Mouse (Mus musculus) kidney, adult 2 months (tissue): ENCODE measurements at regions not wholly inside any gene's neighbourhood (a gene's known extent, or its start where the extent isn't known, plus 50 kb on each side); places are given as distances from the start of the nearest gene placed in this dataset.
"Not testable (repeated sequence)": the region's sequence is repeated elsewhere in the genome, so short reads cannot be mapped to it uniquely, and the experiment has no call there.

ENCODE experiments used
- DNase-seq: peaks from one replicate; pipeline ENCODE4 v3.0.0; 2021
- H3K27ac ChIP-seq: fragments of 200-500 bp; 2 replicates; pipeline ENCODE4 v1.5.1; 2012; ENCODE audit warnings: low read depth, low read length, control low read depth, inconsistent platforms; ENCODE audit not compliant: insufficient read depth
- H3K27me3 ChIP-seq: fragments of 200-500 bp; replicated peaks from 2 replicates; pipeline ENCODE4 v1.6.1; 2012; ENCODE audit warnings: mild to moderate bottlenecking, moderate library complexity, low read length, inconsistent platforms; ENCODE audit not compliant: control insufficient read depth, insufficient read depth
- H3K36me3 ChIP-seq: fragments of 200-500 bp; 2 replicates; pipeline ENCODE4 v1.6.1; 2012; ENCODE audit warnings: mild to moderate bottlenecking, moderate library complexity, low read length, inconsistent platforms; ENCODE audit not compliant: control insufficient read depth, insufficient read depth
- H3K4me1 ChIP-seq: fragments of 200-500 bp; 2 replicates; pipeline ENCODE4 v1.6.1; 2011; ENCODE audit warnings: low read length; ENCODE audit not compliant: control insufficient read depth, insufficient read depth
- H3K4me3 ChIP-seq: fragments of 200-500 bp; 2 replicates; pipeline ENCODE4 v1.5.1; 2011; ENCODE audit warnings: mild to moderate bottlenecking, low read depth, low read length, control low read depth; ENCODE audit not compliant: insufficient read depth
- CTCF ChIP-seq: fragments of 200-500 bp; conservative IDR thresholded peaks from 2 replicates; pipeline ENCODE4 v1.5.1; 2011; ENCODE audit warnings: low read depth, mild to moderate bottlenecking, control low read depth, low read length, moderate library complexity, mixed read lengths; ENCODE audit not compliant: insufficient read depth, insufficient read length
- POLR2A ChIP-seq: fragments of 200-500 bp; IDR thresholded peaks from one replicate; pipeline ENCODE4 v1.6.1; 2011; ENCODE audit warnings: low read depth, low read length, control low read depth
- WGBS: fragments of 180-500 bp; shearing (Covaris S2); methylation state at CpG from one replicate; pipeline ENCODE4 v1.1.7; 2018; 5-methylcytosine and 5-hydroxymethylcytosine counted together

GRCm38 (mm10) chr12:92887747-92888146 is 1038.8 kb upstream of the Sel1l start:
- Histone ChIP-seq H3K4me1 (no peaks in the 10 kb centered on the region), H3K4me3 (no peak overlapping the region), H3K36me3 (no peaks in the 10 kb centered on the region), H3K27me3 (no peaks in the 10 kb centered on the region), H3K27ac (no peak overlapping the region)
- WGBS: 88% methylated on average over 3 of the region's 3 CpGs
- no peak for DNase-seq
- no peak for TF ChIP-seq CTCF
- no peak for TF ChIP-seq POLR2A

GRCm38 (mm10) chr12:92886394-92887075 is 1037.6 kb upstream of the Sel1l start:
- 94% methylated on average over 20 of the region's 20 CpGs for WGBS
- not testable (repeated sequence) for H3K27ac ChIP-seq

DNA sequence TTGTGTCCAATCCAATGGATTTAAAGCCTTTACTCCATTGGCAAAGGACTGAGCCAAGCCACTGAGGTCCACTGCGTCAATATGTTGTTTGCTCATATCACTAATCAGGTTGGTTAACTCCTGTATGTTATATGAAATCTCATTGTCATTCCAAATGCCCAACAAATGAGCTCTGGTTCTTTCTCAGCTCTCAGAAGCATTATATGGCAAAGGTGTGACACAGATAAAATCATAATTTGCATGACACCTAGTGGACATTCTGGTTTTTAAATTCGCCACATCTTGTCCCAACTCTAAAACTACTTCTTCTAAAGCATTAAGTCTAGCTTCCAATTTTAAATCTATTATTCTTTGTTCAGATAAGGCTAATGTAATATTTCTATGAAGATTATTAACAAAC is 1035.1 kb upstream of the Sel1l start:
- not testable (repeated sequence) for H3K4me3 ChIP-seq, DNase-seq

More at GRCm38 (mm10) chr12:92886394-92887075, 1037.6 kb upstream of the Sel1l start:
- H3K4me1 ChIP-seq, H3K27me3 ChIP-seq, H3K36me3 ChIP-seq, DNase-seq, H3K4me3 ChIP-seq: not testable (repeated sequence)

DNA sequence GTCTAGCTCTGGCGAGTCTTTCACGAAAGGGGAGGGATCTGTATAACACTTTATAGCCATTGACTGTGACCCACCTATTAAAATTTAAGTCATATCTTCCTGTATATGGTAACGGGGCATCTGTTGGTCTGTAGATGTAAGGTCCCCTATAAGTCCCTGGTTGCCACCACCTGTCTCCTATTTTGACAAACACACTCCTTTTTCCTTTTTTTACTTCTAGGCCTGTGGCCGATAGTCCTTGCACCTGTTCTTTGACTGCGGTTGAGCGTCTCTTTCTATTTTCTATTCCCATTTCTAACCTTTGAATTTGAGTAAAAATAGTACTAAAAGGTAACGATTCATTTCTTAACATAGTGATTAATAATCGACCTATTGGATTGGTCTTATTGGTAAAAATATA is 1034.1 kb upstream of the Sel1l start:
- WGBS: no CpG with 5 or more reads among the region's 8 CpGs
- DNase-seq, H3K4me3 ChIP-seq, H3K27ac ChIP-seq, H3K36me3 ChIP-seq, H3K4me1 ChIP-seq, H3K27me3 ChIP-seq: not testable (repeated sequence)

More for the DNA sequence above, 1035.1 kb upstream of the Sel1l start:
- not testable (repeated sequence) for H3K4me1 ChIP-seq, H3K27me3 ChIP-seq, H3K27ac ChIP-seq, H3K36me3 ChIP-seq
- WGBS: 90% methylated on average over 2 of the region's 2 CpGs

DNA sequence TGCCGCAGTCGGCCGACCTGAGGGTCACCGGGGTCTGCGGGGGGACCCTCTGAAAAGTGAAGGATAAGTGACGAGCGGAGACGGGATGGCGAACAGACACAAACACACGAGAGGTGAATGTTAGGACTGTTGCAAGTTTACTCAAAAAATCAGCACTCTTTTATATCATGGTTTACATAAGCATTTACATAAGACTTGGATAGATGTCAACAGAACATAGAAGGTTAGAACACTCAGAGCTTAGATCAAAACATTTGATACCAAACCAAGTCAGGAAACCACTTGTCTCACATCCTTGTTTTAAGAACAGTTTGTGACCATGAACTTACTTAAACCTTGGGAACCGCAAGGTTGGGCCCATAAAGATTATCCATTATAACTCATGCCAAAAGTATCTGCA is 1033.6 kb upstream of the Sel1l start:
- not testable (repeated sequence) for H3K27ac ChIP-seq, H3K4me1 ChIP-seq, H3K36me3 ChIP-seq, H3K4me3 ChIP-seq, DNase-seq, H3K27me3 ChIP-seq
- 96% methylated on average over 9 of the region's 11 CpGs for WGBS

DNA sequence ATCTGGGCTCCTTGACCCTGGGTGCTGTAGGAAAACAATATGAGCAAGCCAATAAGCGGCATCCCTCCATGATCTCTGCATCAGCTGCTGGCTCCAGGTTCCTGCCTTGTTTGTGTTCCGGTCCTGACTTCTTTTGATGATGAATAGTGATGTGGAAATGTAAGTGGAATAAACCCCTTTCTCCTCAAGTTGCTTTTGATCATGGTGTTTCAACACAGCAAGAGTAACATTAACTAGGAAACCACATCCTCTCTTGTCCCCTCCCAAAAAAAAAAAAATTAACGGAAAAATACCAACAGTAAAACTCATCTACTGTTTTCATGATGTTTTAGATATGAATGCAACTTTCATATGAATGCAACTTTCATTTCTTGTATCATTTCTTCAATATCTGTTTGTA is 1024.6 kb upstream of the Sel1l start:
- DNase-seq: no peak
- H3K36me3 ChIP-seq: no peaks in the 10 kb centered on the region
- WGBS: 58% methylated on average over 3 of the region's 3 CpGs
- no peak overlapping the region for H3K27ac ChIP-seq
- no peaks in the 10 kb centered on the region for H3K27me3 ChIP-seq
- no peak overlapping the region for H3K4me3 ChIP-seq
- no peaks in the 10 kb centered on the region for H3K4me1 ChIP-seq
- no peak for TF ChIP-seq POLR2A
- no peak for TF ChIP-seq CTCF

- DNase-seq: no peak
- H3K4me3 ChIP-seq: no peak overlapping the region
- H3K27me3 ChIP-seq: no peaks in the 10 kb centered on the region
- no peaks in the 10 kb centered on the region for H3K4me1 ChIP-seq
- TF ChIP-seq POLR2A: no peak
- TF ChIP-seq CTCF: no peak
- no peaks in the 10 kb centered on the region for H3K36me3 ChIP-seq
- no peak overlapping the region for H3K27ac ChIP-seq
- WGBS: 69% methylated on average over 3 of the region's 3 CpGs
These were observed 1020.4 kb upstream of the Sel1l start for GRCm38 (mm10) chr12:92869336-92869735.

DNA sequence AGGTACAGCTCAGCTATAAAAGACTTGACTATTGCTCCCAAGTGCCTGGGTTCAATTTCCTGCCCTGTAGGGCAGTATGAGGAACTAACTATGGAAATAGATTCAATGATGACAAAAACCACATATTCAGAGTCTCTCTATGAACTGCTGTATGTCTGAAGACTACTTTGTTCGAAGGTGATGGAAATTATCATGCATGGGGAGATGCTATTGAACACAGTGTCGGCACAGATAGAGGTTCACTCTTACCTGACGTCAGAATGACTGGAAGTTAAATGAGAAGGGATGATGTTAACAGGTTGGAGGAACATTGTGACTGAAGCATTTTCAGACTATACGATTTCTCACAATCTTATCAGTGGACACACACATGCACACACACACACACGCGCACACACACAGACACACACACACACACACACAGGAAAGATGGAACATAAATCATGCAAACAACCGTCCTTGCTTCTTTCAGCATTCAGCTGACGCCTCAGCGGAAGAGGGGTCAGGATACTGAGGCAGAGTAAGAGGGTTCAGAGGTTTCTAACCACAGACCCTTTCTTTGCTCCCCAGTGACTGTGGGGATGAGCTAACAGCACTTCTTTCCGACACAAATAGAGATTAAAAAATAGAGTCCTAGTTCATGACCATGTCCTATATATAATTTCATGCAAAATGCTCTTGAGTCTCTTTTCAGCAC is 974.3 kb upstream of the Sel1l start:
- H3K27ac ChIP-seq: no peak overlapping the region
- H3K4me3 ChIP-seq: no peak overlapping the region
- no peaks in the 10 kb centered on the region for H3K4me1 ChIP-seq
- no peaks in the 10 kb centered on the region for H3K27me3 ChIP-seq
- no peaks in the 10 kb centered on the region for H3K36me3 ChIP-seq
- TF ChIP-seq CTCF (no peak), POLR2A (no peak)
- DNase-seq: no peak
- WGBS: 68% methylated on average over 10 of the region's 10 CpGs
